Mouse (Mus musculus) activated CD4-positive, CD25-positive, alpha-beta regulatory T cell (primary cell): ENCODE measurements around the gene Efs. TPM values are rescaled to one million over a fixed set of nuclear protein-coding genes. Genes with fewer than 3 reads are reported as not detected.

Experiments used
- polyA plus RNA-seq, 2 experiments: library from polyadenylated mRNA; unstranded; fragments of 100-300 nt; shearing (Covaris generic); gene quantifications; one replicate each; pipeline ENCODE4 v1.2.1; 2017

Efs gene
- not detected for polyA plus RNA-seq

DNA sequence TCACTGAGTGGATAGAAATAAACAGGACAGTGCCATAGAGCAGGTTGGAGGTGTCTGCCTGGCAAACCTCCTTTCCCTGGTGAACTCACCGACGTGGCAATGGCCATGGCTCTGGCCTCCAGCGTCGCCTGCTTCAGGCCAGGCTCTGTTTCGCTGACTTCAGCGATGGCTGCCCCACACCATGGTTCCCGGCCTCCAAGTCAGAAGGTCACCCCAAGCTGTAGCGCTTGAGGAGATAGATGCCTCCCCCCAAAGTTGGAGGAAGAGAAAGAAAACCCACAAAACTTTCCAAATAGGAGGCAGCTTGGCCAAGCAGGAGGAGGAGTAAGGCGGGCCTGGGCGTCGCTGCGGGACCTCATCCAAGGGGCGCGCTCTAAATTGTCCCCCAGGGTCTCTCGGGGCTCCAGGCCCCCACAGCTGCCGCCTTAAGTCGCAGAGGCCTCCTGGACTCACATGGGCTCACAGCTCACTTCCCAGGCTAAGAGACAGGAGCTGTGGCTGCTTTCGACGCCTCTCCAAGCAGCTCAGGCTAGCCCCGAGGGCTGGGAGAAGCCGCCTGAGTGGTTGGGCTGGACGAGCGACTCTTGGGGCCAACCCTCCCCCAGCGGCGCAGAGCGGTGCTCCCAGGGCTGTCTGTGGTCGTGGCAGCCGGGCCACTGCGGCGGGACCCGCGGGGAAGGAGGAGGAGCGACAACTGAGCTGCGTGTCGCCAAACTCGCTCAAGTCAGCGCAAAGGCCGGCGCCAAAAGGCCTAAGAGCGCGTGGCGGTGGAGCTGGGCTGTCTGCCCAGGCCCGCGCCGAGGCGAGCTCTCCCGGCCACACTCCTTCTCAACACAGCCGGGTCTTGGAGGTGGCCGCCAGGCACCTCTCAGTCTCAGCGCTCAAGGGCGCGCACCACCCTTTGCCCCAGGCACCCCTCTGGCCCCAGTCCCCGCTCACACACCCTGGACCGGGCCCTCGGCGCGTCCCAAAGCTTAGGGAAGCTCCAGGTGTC lies at the start of gene Efs:
Efs (minus strand) TSS at position 778 of the 994 bp plus-strand sequence.

DNA sequence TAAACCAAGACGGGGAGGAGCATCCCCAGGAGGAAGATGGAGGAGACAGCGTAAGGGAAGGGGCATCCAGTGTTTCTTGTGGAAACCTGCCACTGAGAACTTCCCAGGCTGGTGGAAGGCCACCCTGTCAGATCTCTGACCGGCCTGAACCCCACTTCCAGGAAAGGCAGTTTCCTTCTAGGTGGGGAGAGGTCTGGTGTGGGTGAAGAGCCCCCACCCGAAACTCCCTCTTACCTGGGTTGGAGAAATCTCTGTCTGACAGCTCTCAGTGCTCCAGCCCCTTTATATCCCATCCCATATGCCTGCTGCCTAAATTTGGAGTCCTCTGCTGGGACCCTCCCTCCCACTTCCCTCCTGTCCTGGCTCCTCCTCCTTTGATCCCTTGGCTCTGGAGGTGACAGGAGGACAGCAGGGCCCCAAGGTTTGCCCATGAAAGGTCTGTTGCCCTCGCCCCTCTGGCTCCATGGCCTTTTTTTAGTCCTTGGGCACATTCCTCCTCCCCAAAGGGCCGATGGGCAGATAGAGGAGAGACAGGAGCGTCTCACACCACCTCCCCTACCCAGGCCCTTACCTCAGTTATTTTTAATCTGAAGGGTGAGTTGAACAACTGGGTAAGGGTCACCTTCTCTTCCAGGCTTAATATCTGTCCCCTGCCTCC lies 40.5 kb upstream of the Efs start, which contains the start of gene Myh6:
Myh6 (minus strand) TSS at position 608 of the 658 bp plus-strand sequence.

DNA sequence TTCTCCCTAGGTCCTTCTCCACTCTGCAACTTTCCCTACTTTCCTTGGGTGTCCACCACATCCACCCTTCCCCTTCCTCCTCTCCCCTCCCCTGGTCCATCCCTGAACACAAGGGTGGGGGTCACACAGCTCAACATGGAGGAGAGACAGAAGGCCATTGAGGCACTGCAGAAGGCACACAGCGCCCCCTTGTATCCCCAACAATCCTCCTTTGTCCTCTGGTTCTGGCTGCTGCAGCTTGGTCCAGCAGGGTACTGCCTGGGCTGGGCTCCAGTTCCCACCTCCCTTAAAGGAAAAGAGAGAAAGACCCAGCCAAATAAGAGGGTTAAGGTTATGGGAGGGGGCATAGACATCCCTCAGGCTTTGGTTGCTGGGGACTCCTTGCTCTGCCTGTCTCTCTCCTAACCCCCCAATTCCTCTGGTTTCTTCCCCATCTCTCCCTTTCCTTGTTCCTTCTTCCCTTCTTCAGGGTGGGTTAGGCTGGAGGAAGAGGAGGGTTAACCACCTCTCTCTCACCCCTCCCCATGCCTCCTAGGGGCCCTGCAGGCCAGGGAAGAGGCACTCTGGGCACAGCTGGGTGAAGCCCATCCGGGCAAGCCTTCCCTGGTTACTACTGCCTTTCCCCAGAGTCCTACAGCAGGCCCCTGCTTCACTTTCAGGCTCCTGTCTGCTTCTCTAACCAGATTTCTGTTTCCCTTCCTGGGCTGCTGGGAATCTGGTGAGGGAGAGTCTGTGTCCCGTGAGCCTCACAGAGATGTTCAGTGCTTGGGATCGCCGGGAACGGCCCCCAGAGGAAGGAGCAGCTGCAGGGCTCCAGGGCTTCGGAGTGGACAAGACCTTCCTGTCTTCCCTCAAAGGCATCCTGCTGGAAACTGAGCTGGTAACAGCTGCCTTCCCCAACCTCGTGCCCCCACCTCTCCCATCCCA lies 10.2 kb upstream of the Efs start, which contains the start of gene Cmtm5:
Cmtm5 (plus strand) TSS at position 358 of the 927 bp plus-strand sequence.

DNA sequence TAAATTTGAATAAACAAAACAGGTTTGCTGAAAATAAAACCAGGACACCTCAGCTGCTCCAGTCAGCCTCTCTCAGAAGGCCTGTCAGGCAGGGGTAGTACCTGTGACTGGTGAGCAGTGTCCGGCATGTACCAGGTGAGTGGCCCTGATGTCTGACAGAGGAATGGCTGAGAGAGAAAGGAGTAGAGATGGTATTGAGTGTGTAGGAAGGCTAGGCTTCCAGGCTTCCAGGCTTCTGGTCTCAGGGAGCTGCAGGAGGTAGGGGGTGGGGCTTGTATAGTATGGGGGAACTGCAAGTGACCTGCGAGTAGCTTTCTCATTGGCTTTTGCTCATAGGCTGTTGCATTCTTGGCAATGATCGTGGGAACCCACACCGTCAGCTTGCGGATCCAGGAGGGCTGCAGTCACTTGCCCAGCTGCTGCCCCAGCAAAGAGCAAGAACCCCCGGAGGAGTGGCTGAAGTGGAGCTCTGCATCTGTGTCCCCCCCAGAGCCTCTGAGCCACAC lies 6.8 kb upstream of the Efs start, which contains the start of gene Il25:
Il25 (plus strand) TSS at position 51 of the 506 bp plus-strand sequence.

DNA sequence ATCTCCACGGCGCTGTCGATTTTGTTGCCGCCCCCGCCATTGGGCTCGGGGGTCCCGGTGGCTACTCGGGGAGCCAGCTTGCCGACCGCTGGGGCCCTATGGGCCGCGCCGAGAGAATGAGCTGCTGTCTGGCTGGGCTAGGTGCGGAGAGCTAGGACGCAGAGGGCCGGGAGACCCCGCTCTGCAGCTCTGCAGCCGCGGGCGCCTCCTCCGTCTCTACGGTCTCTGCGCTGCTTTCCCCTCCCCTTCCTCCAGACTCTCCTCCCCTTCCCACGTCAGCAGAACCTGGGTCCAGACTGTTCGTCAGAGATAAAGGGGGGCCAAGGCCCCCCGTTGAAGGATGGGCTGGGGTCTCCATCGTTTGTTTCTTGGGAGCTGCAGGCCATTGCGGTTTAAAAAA lies 13.0 kb downstream of the Efs start, which contains the start of gene Slc22a17:
Slc22a17 (minus strand) TSS at position 247 of the 400 bp plus-strand sequence.

DNA sequence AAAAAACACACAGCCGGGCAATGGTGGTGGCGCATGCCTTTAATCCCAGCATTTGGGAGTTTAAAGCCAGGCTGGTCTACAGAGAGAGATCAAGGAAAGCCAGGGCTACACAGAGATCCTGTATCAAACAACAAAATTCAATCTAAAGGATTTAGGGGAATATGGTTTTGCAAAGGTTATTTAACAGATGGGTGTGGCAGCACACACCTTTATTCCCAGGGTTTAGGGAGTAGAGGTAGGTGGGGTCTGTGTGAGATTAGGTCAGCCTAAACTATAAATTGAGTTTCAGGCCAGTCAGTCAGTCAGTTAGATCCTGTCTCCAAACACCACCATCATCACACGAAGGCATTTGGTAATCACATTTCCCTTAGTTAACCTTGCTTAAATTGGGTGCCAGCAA lies 33.7 kb downstream of the Efs start, which contains the start of gene Pabpn1:
Pabpn1 (plus strand) TSS at position 301 of the 400 bp plus-strand sequence.

DNA sequence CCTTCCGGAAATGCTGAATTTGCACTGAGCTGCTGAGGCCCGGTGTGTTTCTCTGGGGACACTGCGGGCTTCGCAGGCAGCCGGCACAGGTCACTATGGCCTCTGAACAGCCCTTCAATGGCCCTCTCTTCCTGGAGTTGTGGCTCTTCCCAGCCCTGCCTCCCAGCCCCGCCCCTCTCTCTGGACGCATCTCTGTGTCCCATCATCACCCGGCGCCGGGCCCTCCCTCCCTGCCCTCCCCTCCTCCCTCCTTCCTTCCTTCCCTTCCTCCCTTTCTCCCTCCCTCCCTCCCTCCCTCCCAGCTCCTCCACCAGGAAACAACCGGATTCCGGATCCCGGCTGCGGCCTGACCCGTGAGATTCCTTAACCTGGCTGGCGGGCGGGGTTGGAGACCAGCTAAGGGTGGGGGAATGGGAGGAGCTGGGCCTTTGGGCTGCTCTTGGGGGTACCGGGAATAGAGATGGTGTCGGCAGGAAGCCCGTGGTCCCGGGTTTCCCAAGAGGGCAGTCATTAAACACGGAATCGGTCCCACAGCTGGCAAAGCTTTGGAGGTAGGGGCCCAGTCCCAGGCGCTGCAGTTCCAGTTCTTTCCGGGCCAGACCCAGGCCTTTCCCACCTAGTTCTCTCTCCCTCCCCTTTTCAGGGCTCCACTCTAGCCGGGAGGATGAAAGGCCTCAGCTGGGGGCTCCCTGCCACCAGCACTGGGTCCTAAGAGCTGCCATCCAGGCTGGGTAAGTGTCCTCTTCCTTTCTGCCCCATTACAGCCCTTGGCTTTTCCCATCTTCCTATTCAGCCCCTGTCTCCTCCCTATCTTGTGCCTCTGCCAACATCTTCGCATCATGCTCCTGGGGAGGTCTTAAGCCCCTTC lies 42.5 kb downstream of the Efs start, which contains the start of the genes Bcl2l2 and Gm20521:
Bcl2l2 (plus strand) TSS at position 224 of the 868 bp plus-strand sequence.
Gm20521 (plus strand) TSS at position 288 of the 868 bp plus-strand sequence.

DNA sequence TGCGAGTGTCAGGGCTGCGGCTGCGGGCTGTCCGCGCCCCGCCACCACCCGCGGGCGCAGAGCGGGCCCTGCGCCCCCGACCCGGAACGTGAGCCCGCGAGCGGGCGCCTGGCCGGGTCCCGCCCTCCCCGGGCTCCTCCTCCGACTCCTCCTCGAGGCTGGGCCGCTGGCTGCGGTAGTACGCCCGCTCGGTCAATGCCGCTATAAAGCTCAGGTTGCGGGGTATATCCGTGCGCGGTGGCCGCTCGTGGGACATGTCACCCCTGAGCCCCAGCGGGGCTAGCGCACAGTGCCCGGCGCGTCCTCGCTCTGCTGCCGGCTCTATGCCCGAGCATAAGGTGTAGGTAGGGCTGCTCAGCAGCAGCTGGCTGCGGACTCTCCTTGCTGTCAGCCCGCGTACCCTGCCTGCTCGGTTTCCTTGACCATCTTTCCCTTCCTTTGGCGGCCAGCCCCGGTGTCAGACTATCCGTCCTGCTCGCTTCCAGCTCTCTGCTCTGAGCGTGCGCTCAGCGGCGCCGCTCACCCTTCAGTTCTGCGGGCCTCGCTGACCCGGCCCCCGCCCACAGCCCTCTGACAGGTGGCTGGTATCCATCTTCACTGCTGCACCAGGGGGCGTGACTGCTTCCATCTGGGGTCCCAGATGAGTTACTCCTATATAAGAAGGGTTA lies 48.7 kb downstream of the Efs start, which contains the start of gene Ppp1r3e:
Ppp1r3e (minus strand) TSS at position 503 of the 668 bp plus-strand sequence.

DNA sequence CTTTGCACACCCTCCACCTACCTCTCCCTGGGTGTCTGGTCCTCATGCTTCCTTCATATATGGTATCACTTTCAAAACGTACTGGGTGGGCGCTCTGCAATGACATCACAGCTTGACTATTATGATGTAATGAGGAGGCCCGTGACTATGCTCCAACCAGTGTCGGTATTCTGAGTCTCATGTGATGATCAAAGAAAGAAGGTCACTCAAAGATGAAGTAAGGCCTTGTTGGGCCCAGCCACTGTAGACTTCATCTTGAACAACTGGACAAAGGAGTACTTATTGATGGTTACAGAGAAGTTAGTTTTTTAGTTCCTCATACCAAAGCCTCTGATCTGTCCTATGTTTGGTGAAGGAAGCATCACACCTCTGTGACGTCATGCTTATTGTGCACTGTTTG lies 55.1 kb downstream of the Efs start, which contains the start of gene Homez:
Homez (minus strand) TSS at position 101 of the 400 bp plus-strand sequence.

Other genes with a start within 250 kb of the Efs start
- 10 to 100 TPM; 78.0 to 83.7 TPM for gene 1700123O20Rik, start 239.9 kb downstream of the Efs start, polyA plus RNA-seq
- 100 to 1,000 TPM in 1 of 2 experiments, 10 to 100 TPM in 1; 92.0 to 116 TPM for gene Acin1, start 239.2 kb downstream of the Efs start, polyA plus RNA-seq
- gene Gm29776, start 227.3 kb downstream of the Efs start, polyA plus RNA-seq, result under 1 TPM; 0.08 to 0.17 TPM
- under 1 TPM in 1 of 2 experiments, not detected in 1; 0.79 TPM for gene Cebpe, start 214.0 kb downstream of the Efs start, polyA plus RNA-seq
- under 1 TPM; 0.27 to 0.98 TPM for gene Slc7a8, start 144.2 kb downstream of the Efs start, polyA plus RNA-seq
- gene Rnf212b, start 112.0 kb downstream of the Efs start, polyA plus RNA-seq, result under 1 TPM in 1 of 2 experiments, not detected in 1; 0.28 TPM
- gene Homez, start 55.2 kb downstream of the Efs start, polyA plus RNA-seq, result 10 to 100 TPM; 14.3 to 15.8 TPM
- 1 to 10 TPM in 1 of 2 experiments, under 1 TPM in 1; 0.54 to 1.5 TPM for gene Ppp1r3e, start 48.6 kb downstream of the Efs start, polyA plus RNA-seq
- under 1 TPM; 0.20 to 0.21 TPM for gene Bcl2l2, start 42.7 kb downstream of the Efs start, polyA plus RNA-seq
- gene Gm20521, start 42.7 kb downstream of the Efs start, polyA plus RNA-seq, result under 1 TPM in 1 of 2 experiments, not detected in 1; 0.30 TPM
- 100 to 1,000 TPM; 180 to 240 TPM for gene Pabpn1, start 33.6 kb downstream of the Efs start, polyA plus RNA-seq
- gene Slc22a17, start 13.0 kb downstream of the Efs start, polyA plus RNA-seq, result 1 to 10 TPM; 3.1 to 7.2 TPM
- not detected for gene Il25, start 6.6 kb upstream of the Efs start, polyA plus RNA-seq
- under 1 TPM in 1 of 2 experiments, not detected in 1; 0.43 TPM for gene Cmtm5, start 10.1 kb upstream of the Efs start, polyA plus RNA-seq
- under 1 TPM in 1 of 2 experiments, not detected in 1; 0.05 TPM for gene Myh6, start 40.8 kb upstream of the Efs start, polyA plus RNA-seq
- gene Gm17428, start 50.8 kb upstream of the Efs start, polyA plus RNA-seq, result not detected
- under 1 TPM in 1 of 2 experiments, not detected in 1; 0.11 TPM for gene Myh7, start 68.5 kb upstream of the Efs start, polyA plus RNA-seq
- 100 to 1,000 TPM; 108 to 134 TPM for gene Ngdn, start 89.3 kb upstream of the Efs start, polyA plus RNA-seq
- 1 to 10 TPM; 4.6 to 6.7 TPM for gene Zfhx2, start 166.2 kb upstream of the Efs start, polyA plus RNA-seq
- 10 to 100 TPM in 1 of 2 experiments, 1 to 10 TPM in 1; 7.3 to 14.3 TPM for gene Thtpa, start 168.7 kb upstream of the Efs start, polyA plus RNA-seq
- gene Ap1g2, start 180.5 kb upstream of the Efs start, polyA plus RNA-seq, result 100 to 1,000 TPM; 102 to 150 TPM
- under 1 TPM in 1 of 2 experiments, not detected in 1; 0.32 TPM for gene Jph4, start 190.8 kb upstream of the Efs start, polyA plus RNA-seq